Mouse (Mus musculus) midbrain, embryonic 11.5 days (tissue): ENCODE results near the gene Pfn2. TPM values are rescaled to one million over a fixed set of nuclear protein-coding genes. Genes with fewer than 3 reads are reported as not detected.
A peak's percentile ranks its signal among the peaks of the same experiment; 100 is the strongest.
"Not testable (repeated sequence)": the region's sequence is repeated elsewhere in the genome, so short reads cannot be mapped to it uniquely, and the experiment has no call there.

Experiments used
- ATAC-seq: fragments of 200-750 bp; cut with Nextera tagmentation; 2 replicates; pipeline ENCODE4 v1.8.0; 2017; ENCODE audit warnings: moderate TSS enrichment, moderate library complexity; ENCODE audit not compliant: low FRiP score
- DNase-seq: peaks from one replicate; pipeline ENCODE4 v3.0.0; 2015; ENCODE audit warnings: low spot score; ENCODE audit errors: missing footprints
- H3K27ac ChIP-seq: fragments of 300-500 bp; sonication (generic); 2 replicates; pipeline ENCODE4 v1.5.1; 2014; ENCODE audit warnings: low read depth, low read length
- H3K27me3 ChIP-seq: fragments of 300-500 bp; sonication (generic); 2 replicates; pipeline ENCODE4 v1.6.1; 2014; ENCODE audit warnings: mild to moderate bottlenecking, low read length, moderate library complexity, mixed read lengths; ENCODE audit not compliant: control insufficient read depth, insufficient read depth
- H3K36me3 ChIP-seq: fragments of 300-500 bp; sonication (generic); 2 replicates; pipeline ENCODE4 v1.6.1; 2014; ENCODE audit warnings: mild to moderate bottlenecking, low read length, moderate library complexity, mixed read lengths; ENCODE audit not compliant: control insufficient read depth, insufficient read depth
- H3K4me1 ChIP-seq: fragments of 300-500 bp; sonication (generic); 2 replicates; pipeline ENCODE4 v1.6.1; 2014; ENCODE audit warnings: low read length; ENCODE audit not compliant: control insufficient read depth, insufficient read depth
- H3K4me2 ChIP-seq: fragments of 300-500 bp; sonication (generic); 2 replicates; pipeline ENCODE4 v1.6.1; 2014; ENCODE audit warnings: mild to moderate bottlenecking, moderate library complexity
- H3K4me3 ChIP-seq: fragments of 300-500 bp; sonication (generic); 2 replicates; pipeline ENCODE4 v1.5.1; 2014; ENCODE audit warnings: low read depth, low read length
- H3K9ac ChIP-seq: fragments of 300-500 bp; sonication (generic); 2 replicates; pipeline ENCODE4 v1.6.1; 2014; ENCODE audit warnings: low read length
- H3K9me3 ChIP-seq: fragments of 300-500 bp; sonication (generic); 2 replicates; pipeline ENCODE4 v1.6.1; 2016; ENCODE audit warnings: low read length; ENCODE audit not compliant: control insufficient read depth
- WGBS: fragments of 180-500 bp; shearing (Covaris S2); extraction: QIAGEN DNeasy Blood & Tissue Kit; methylation state at CpG from one replicate; pipeline ENCODE4 v1.1.7; 2014; 5-methylcytosine and 5-hydroxymethylcytosine counted together
- polyA plus RNA-seq: library from polyadenylated mRNA; unstranded; fragments of >200 nt; fragmentation: Nextera tagmentation; extraction: Ambion mirVana; gene quantifications from 2 replicates; pipeline ENCODE4 v1.2.1, GENCODE M21; 2014

Pfn2 gene
- polyA plus RNA-seq, 1 experiment from 2014 or later, result 305 TPM

DNA sequence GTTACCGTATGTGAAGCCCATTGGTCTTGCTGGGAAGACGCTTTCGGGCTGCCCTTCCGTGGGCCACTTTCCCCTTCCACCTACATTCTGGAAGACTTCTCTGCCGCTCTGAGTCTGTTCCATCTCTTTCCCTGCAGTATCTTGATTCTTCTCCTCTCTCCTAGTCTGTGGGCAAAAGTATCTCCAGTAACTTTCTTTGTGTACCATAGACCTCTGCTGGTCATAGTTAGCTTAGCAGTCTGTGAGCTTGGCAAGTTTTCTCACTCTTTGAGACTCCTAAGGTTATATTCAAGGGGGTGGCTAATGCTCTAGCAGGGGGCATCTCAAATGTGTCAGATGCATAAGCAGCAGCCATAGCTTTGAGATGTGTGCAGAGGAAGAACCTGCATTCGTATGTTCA is 32.4 kb downstream of the Pfn2 start:
- 83% methylated on average over 6 of the region's 6 CpGs for WGBS
- H3K27me3 ChIP-seq, result no peaks in the 10 kb centered on the region
- no peak overlapping the region for H3K27ac ChIP-seq
- H3K4me2 ChIP-seq, result no peak overlapping the region
- no peak overlapping the region for H3K4me3 ChIP-seq
- no peak for DNase-seq
- no peak overlapping the region for H3K9ac ChIP-seq
- no peaks in the 10 kb centered on the region for H3K36me3 ChIP-seq
- no peaks in the 10 kb centered on the region for H3K9me3 ChIP-seq
- peak; percentile 14; the same call in 1 of the 2 replicates for ATAC-seq
- no peaks in the 10 kb centered on the region for H3K4me1 ChIP-seq

DNA sequence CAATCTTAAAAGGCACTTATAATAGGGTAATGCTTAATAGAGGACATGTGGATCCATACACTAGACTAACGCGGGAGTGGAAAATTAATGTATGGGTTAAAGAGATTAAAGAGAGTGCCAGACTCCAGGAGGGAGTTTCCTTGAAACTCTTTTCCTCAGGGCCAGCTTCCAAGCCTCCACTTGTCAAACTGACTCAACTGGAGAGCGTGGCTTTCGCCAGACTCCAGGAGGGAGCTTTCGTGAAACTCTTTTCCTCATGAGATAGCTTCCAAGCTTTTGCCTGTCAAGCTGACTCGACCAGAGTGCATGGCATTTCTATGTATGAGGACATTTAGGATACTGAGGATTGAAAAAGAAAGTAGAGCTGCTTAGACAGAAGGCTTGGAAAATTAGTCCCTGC is 52.8 kb downstream of the Pfn2 start:
- 72% methylated on average over 6 of the region's 6 CpGs for WGBS
- H3K4me1 ChIP-seq, H3K9me3 ChIP-seq, ATAC-seq, H3K27ac ChIP-seq, H3K27me3 ChIP-seq, H3K36me3 ChIP-seq, H3K4me2 ChIP-seq, H3K9ac ChIP-seq, DNase-seq, H3K4me3 ChIP-seq: not testable (repeated sequence)

Other genes starting within 250 kb of the Pfn2 start
- 99.9 and 105 TPM in 2 replicates for gene Commd2, start 196.4 kb downstream of the Pfn2 start, polyA plus RNA-seq
- not detected in 2 replicates for gene Ankub1, start 155.3 kb downstream of the Pfn2 start, polyA plus RNA-seq
- gene Rnf13, start 112.0 kb downstream of the Pfn2 start, polyA plus RNA-seq, result 59.4 and 62.6 TPM in 2 replicates